Comparison of ENCODE assay signal across 22 mouse cellular contexts in genomic region chr2:128263880-128264279, GRCm38 (mm10).
"Had no signal": no experiment of that assay in that cellular context is flagged by ENCODE, and none has a peak within 500 bp of the region (broad histone marks: within the 10 kb centered on the region; RNA-seq: fewer than 3 reads in every experiment).

No protein-coding gene starts in this region.

- H3K36me3 ChIP-seq: liver, embryonic 13.5 days; liver, embryonic 15.5 days; lung, embryonic 15.5 days; midbrain, embryonic 12.5 days; neural tube, embryonic 13.5 days; neural tube, embryonic 15.5 days had no signal

- DNase-seq: liver, embryonic 13.5 days; liver, postnatal 0 days; lung, adult 2 months; lung, postnatal 14 days; lung, postnatal 36 days; midbrain, embryonic 14.5 days; retina, postnatal 1 day; right cerebral cortex, adult 18-20 months; right cerebral cortex, postnatal 25 days; right cerebral cortex, postnatal 4 days; spleen, adult 18-20 months; thymus, postnatal 14 days; thymus, postnatal 4 days had no signal

- H3K9ac ChIP-seq: liver, embryonic 13.5 days; liver, embryonic 15.5 days; liver, postnatal 0 days; lung, embryonic 15.5 days; midbrain, embryonic 12.5 days; neural tube, embryonic 13.5 days; neural tube, embryonic 15.5 days had no signal

- H3K27ac ChIP-seq: liver, embryonic 13.5 days; liver, embryonic 15.5 days; lung, embryonic 15.5 days; macrophage; midbrain, embryonic 12.5 days; neural tube, embryonic 13.5 days; neural tube, embryonic 15.5 days had no signal

- H3K4me2 ChIP-seq: liver, embryonic 11.5 days; liver, embryonic 13.5 days; liver, embryonic 15.5 days; lung, embryonic 15.5 days; midbrain, embryonic 12.5 days; neural tube, embryonic 13.5 days; neural tube, embryonic 15.5 days had no signal

- H3K4me1 ChIP-seq: liver, embryonic 15.5 days; lung, embryonic 15.5 days; megakaryocyte, embryonic 14.5 days; midbrain, embryonic 12.5 days; neural tube, embryonic 13.5 days; neural tube, embryonic 15.5 days had no signal

- H3K9me3 ChIP-seq: liver, embryonic 13.5 days; liver, embryonic 15.5 days; lung, embryonic 15.5 days; megakaryocyte, embryonic 14.5 days; midbrain, embryonic 12.5 days; neural tube, embryonic 13.5 days; neural tube, embryonic 15.5 days had no signal

- H3K4me3 ChIP-seq: liver, embryonic 13.5 days; liver, embryonic 15.5 days; lung, embryonic 15.5 days; megakaryocyte, embryonic 14.5 days; midbrain, embryonic 12.5 days; neural tube, embryonic 13.5 days; neural tube, embryonic 15.5 days had no signal

- ATAC-seq: liver, postnatal 0 days; lung, postnatal 0 days had no signal

- H3K27me3 ChIP-seq: liver, embryonic 13.5 days; lung, embryonic 15.5 days; midbrain, embryonic 12.5 days; neural tube, embryonic 13.5 days; neural tube, embryonic 15.5 days had no signal
